ENCODE assay signal across 22 mouse cellular contexts in the genomic region with DNA sequence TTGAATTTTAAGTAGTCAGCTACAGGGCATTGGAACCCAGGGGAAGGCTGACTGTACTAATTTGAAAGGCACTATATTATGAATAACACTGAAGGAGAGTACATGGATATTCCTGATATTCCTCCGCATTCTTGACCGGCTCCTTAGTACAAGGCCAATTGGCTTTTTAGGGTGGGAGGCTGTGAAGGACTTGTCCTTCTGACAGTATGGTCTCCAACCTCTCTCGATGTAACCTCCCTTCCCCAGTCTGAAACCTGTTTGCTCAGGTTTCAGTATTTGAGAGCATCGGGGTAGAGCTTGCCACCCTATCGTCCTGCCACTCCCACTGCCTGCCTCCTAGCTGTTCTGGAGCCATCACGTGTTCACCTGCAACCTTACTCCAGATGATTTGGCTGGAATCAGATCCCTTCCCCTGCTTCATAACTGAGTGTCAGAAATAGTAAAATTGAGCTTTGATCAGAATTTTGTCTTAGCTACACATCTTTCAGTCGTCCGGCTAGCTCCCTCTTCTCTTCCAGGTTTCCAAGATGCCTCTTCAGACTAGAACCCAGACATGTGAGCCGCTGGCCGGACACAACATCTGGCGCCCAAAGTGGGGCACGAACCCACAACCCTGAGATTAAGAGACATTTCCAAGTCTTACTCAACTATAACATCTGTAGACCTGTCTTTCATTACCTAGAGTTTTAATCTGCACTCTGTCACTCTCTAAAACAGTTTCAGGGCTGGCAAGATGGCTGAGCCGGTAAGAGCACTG. TPM values are rescaled to one million over a fixed set of nuclear protein-coding genes. Genes with fewer than 3 reads are reported as not detected.
DNase-seq lines count a peak whose midpoint lies in the region; ATAC-seq lines count a peak whose summit lies in the region.
"Had no signal": no experiment of that assay in that cellular context is flagged by ENCODE, and none has a peak within 500 bp of the region (broad histone marks: within the 10 kb centered on the region; RNA-seq: fewer than 3 reads in every experiment).

No protein-coding gene starts in this region.

- no peak overlapping the region for H3K4me3 ChIP-seq in kidney, embryonic 16.5 days (ENCODE audit: low read length)
- H3K4me3 ChIP-seq in intestine, embryonic 15.5 days (replicated peaks), result no peak overlapping the region
- H3K4me3 ChIP-seq: embryonic facial prominence, embryonic 12.5 days; heart, embryonic 13.5 days; hindbrain, embryonic 12.5 days had no signal

- peaks cover 7% of the 10 kb centered on the region; the same call in 1 of the 2 replicates for H3K9me3 ChIP-seq in kidney, embryonic 16.5 days (ENCODE audit: low read length)
- no peaks in the 10 kb centered on the region for H3K9me3 ChIP-seq in intestine, embryonic 15.5 days
- H3K9me3 ChIP-seq: embryonic facial prominence, embryonic 12.5 days; heart, embryonic 13.5 days had no signal

- no peak overlapping the region for H3K9ac ChIP-seq in kidney, embryonic 16.5 days (replicated peaks; ENCODE audit: low read length)
- no peak overlapping the region for H3K9ac ChIP-seq in intestine, embryonic 15.5 days
- H3K9ac ChIP-seq: embryonic facial prominence, embryonic 12.5 days; heart, embryonic 13.5 days; hindbrain, embryonic 12.5 days had no signal

- H3K4me2 ChIP-seq in kidney, embryonic 16.5 days (replicated peaks; ENCODE audit: low read depth, low read length), result no peak overlapping the region
- H3K4me2 ChIP-seq in intestine, embryonic 15.5 days (replicated peaks), result no peak overlapping the region
- H3K4me2 ChIP-seq: embryonic facial prominence, embryonic 12.5 days; heart, embryonic 13.5 days; hindbrain, embryonic 12.5 days had no signal

- ATAC-seq in kidney, embryonic 16.5 days (ENCODE audit: low FRiP score, low TSS enrichment), result no peak
- no peak for ATAC-seq in intestine, embryonic 15.5 days
- ATAC-seq: forebrain, embryonic 16.5 days; hindbrain, embryonic 16.5 days; inflammation-experienced regulatory T-cells, adult 6 months; Patski had no signal

- H3K27ac ChIP-seq in kidney, embryonic 16.5 days (ENCODE audit: low read length), result no peak overlapping the region
- no peak overlapping the region for H3K27ac ChIP-seq in intestine, embryonic 15.5 days
- H3K27ac ChIP-seq: embryonic facial prominence, embryonic 12.5 days; heart, embryonic 13.5 days; hindbrain, embryonic 12.5 days had no signal

- 91% methylated on average over 13 of the region's 13 CpGs for WGBS in kidney, embryonic 16.5 days
- WGBS in intestine, embryonic 15.5 days, result 96% methylated on average over 13 of the region's 13 CpGs

- H3K27me3 ChIP-seq in kidney, embryonic 16.5 days (ENCODE audit: insufficient read depth, low read length), result no peaks in the 10 kb centered on the region
- no peaks in the 10 kb centered on the region for H3K27me3 ChIP-seq in intestine, embryonic 15.5 days (replicated peaks)
- H3K27me3 ChIP-seq: CH12.LX; embryonic facial prominence, embryonic 12.5 days; heart, embryonic 13.5 days; hindbrain, embryonic 12.5 days; Patski had no signal

- peaks cover 8% of the 10 kb centered on the region for H3K4me1 ChIP-seq in kidney, embryonic 16.5 days (ENCODE audit: insufficient read depth, low read length)
- 0 out of 2 replicates have a peak, but pooled peaks cover 2% of the 10 kb centered on the region for H3K4me1 ChIP-seq in intestine, embryonic 15.5 days (replicated peaks)

- DNase-seq in kidney, adult 18-20 months, result peak; percentile 66
- peak; percentile 79 for DNase-seq in ES-CJ7 (ENCODE audit: low read depth, low spot score)
- peak; percentile 55 to 70 for DNase-seq in kidney, adult 8-10 months
- DNase-seq in kidney, postnatal 25 days, result peak; percentile 62 to 87
- DNase-seq in yolk sac, embryonic 10.5 days (ENCODE audit: low spot score), result no peak
- DNase-seq in gastrocnemius, postnatal 25 days, result no peak
- DNase-seq: adrenal gland, postnatal 10 days; cerebellum, adult 11-12 months; cerebellum, adult 9-10 months; cerebellum, postnatal 25 days; gastrocnemius, postnatal 14 days; heart, postnatal 4 days had no signal

- peaks cover 16% of the 10 kb centered on the region for H3K36me3 ChIP-seq in kidney, embryonic 16.5 days (ENCODE audit: insufficient read depth, low read length)
- no peaks in the 10 kb centered on the region for H3K36me3 ChIP-seq in intestine, embryonic 15.5 days
- H3K36me3 ChIP-seq: embryonic facial prominence, embryonic 12.5 days had no signal

RNA-seq across cellular contexts. Expression of gene Armh3, which starts 4.1 kb away (rescaled TPM):
- 20.9 and 21.9 TPM in 2 replicates for polyA plus RNA-seq in kidney, embryonic 16.5 days (2015; fragmentation: Nextera tagmentation; extraction: Ambion mirVana)
- polyA plus RNA-seq in intestine, embryonic 15.5 days (2015; fragmentation: Nextera tagmentation; extraction: Ambion mirVana), result 15.5 and 16.5 TPM in 2 replicates
- total RNA-seq in gastrocnemius, postnatal 25 days (2021), result 10 to 100 TPM; 10.2 TPM

RNA-seq across cellular contexts. Expression of gene Hps6, which starts 9.1 kb away (rescaled TPM):
- 9.8 and 10.5 TPM in 2 replicates for polyA plus RNA-seq in kidney, embryonic 16.5 days (2015; fragmentation: Nextera tagmentation; extraction: Ambion mirVana)
- polyA plus RNA-seq in intestine, embryonic 15.5 days (2015; fragmentation: Nextera tagmentation; extraction: Ambion mirVana), result 8.8 and 9.5 TPM in 2 replicates
- total RNA-seq in gastrocnemius, postnatal 25 days (2021), result 1 to 10 TPM; 2.7 to 3.9 TPM

RNA-seq across cellular contexts. Expression of gene Pprc1, which starts 50.5 kb away (rescaled TPM):
- 34.2 and 36.2 TPM in 2 replicates for polyA plus RNA-seq in kidney, embryonic 16.5 days (2015; fragmentation: Nextera tagmentation; extraction: Ambion mirVana)
- polyA plus RNA-seq in intestine, embryonic 15.5 days (2015; fragmentation: Nextera tagmentation; extraction: Ambion mirVana), result 31.0 and 36.5 TPM in 2 replicates
- total RNA-seq in gastrocnemius, postnatal 25 days (2021), result 10 to 100 TPM; 12.5 to 13.7 TPM

RNA-seq across cellular contexts. Expression of gene Ldb1, which starts 50.9 kb away (rescaled TPM):
- polyA plus RNA-seq in kidney, embryonic 16.5 days (2015; fragmentation: Nextera tagmentation; extraction: Ambion mirVana), result 57.0 and 88.2 TPM in 2 replicates
- polyA plus RNA-seq in intestine, embryonic 15.5 days (2015; fragmentation: Nextera tagmentation; extraction: Ambion mirVana), result 53.2 and 57.8 TPM in 2 replicates
- 10 to 100 TPM; 15.5 to 16.5 TPM for total RNA-seq in gastrocnemius, postnatal 25 days (2021)

Comparison
In these comparisons a context has a peak if more than half of its experiments do, and no peak if none do; other contexts are left out.
1. DNase-seq: peak in kidney, adult 18-20 months (single experiment), ES-CJ7 (single experiment), kidney, adult 8-10 months (2 of 2) and kidney, postnatal 25 days (2 of 2); none in yolk sac, embryonic 10.5 days (single experiment) and gastrocnemius, postnatal 25 days (single experiment).